ENCODE assay signal across 14 mouse cellular contexts in the genomic region with DNA sequence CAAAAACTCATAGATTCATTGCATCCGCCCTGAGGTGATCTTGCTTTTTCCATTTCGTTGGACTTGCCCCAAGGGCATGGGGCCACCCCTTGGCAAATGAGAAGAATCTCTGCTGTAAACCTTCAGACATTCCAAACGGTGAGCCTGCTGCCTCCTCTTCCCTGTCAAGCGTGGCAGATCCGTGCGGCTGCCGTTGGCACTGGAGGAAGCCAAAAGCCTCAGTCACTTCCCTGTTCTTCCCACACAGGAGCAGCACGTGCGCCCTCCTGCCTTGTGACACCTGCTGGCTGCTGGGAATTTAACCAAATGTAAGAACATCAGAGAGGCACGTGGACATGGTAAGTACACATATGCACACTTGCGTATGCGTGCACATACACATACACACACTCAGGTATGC. TPM values are rescaled to one million over a fixed set of nuclear protein-coding genes. Genes with fewer than 3 reads are reported as not detected.
DNase-seq lines count a peak whose midpoint lies in the region; ATAC-seq and TF ChIP-seq lines count a peak whose summit lies in the region.
"Had no signal": no experiment of that assay in that cellular context is flagged by ENCODE, and none has a peak within 500 bp of the region (broad histone marks: within the 10 kb centered on the region; RNA-seq: fewer than 3 reads in every experiment).

No protein-coding gene starts in this region.

- intact Hi-C loops in left cerebral cortex, postnatal 14 days (cut with DNase I): no loop called here

- no peaks in the 10 kb centered on the region for H3K27me3 ChIP-seq in lung, postnatal 0 days (replicated peaks; ENCODE audit: insufficient read depth, low read length)
- H3K27me3 ChIP-seq: limb, embryonic 15.5 days had no signal

- no peak overlapping the region for H3K4me2 ChIP-seq in lung, postnatal 0 days (replicated peaks; ENCODE audit: low read depth, low read length)
- H3K4me2 ChIP-seq: heart, embryonic 11.5 days; limb, embryonic 15.5 days; midbrain, embryonic 11.5 days had no signal

- no peak overlapping the region for H3K27ac ChIP-seq in lung, postnatal 0 days (ENCODE audit: low read length)
- H3K27ac ChIP-seq: gastrocnemius, adult 2 months; limb, embryonic 15.5 days had no signal

- 0 out of 2 replicates have a peak, but pooled peaks have one; percentile 3 for TF ChIP-seq CTCF in lung, postnatal 0 days (IDR thresholded peaks at IDR 0.05)

- no peak overlapping the region for H3K4me3 ChIP-seq in lung, postnatal 0 days (ENCODE audit: low read depth, low read length)
- H3K4me3 ChIP-seq: gastrocnemius, adult 2 months; limb, embryonic 15.5 days had no signal

- no peak for ATAC-seq in lung, postnatal 0 days

- TF ChIP-seq EP300 in lung, postnatal 0 days (IDR thresholded peaks at IDR 0.05): no peak

- H3K36me3 ChIP-seq in lung, postnatal 0 days (ENCODE audit: insufficient read depth, low read length): peaks cover 24% of the 10 kb centered on the region; the same call in 1 of the 2 replicates
- H3K36me3 ChIP-seq: G1E had no signal

- WGBS in lung, postnatal 0 days: 72% methylated on average over 12 of the region's 12 CpGs

- no peaks in the 10 kb centered on the region for H3K9me3 ChIP-seq in lung, postnatal 0 days (ENCODE audit: low read length)
- H3K9me3 ChIP-seq: G1E; limb, embryonic 15.5 days had no signal

- DNase-seq in heart, adult 11 months: peak; percentile 75
- DNase-seq in heart, adult 8-10 months (ENCODE audit: low spot score): no peak
- no peak for DNase-seq in lung, postnatal 0 days (ENCODE audit: low spot score)
- DNase-seq in lung, postnatal 36 days: no peak
- peak; percentile 44 to 69 for DNase-seq in left cerebral cortex, postnatal 14 days (ENCODE audit: low spot score in 2 of 2)
- DNase-seq in thymus, postnatal 25 days: no peak
- DNase-seq in urinary bladder, postnatal 25 days (ENCODE audit: low spot score): no peak
- DNase-seq: gastrocnemius, adult 2 months; heart, postnatal 4 days; lung, postnatal 10 days had no signal

- no peak overlapping the region for H3K9ac ChIP-seq in lung, postnatal 0 days (replicated peaks; ENCODE audit: low read depth)
- H3K9ac ChIP-seq: limb, embryonic 15.5 days had no signal

- H3K4me1 ChIP-seq in lung, postnatal 0 days (ENCODE audit: insufficient read depth, low read depth, low read length): no peaks in the 10 kb centered on the region; the same call in 1 of the 2 replicates

RNA-seq across cellular contexts. Expression of a gene that starts 34.3 kb away (rescaled TPM):
- total RNA-seq in heart, adult 8-10 months (2022): 1 to 10 TPM; 4.1 to 7.7 (median 6.6) TPM
- 10.0 and 15.2 TPM in 2 replicates for polyA plus RNA-seq in lung, postnatal 0 days (2015; fragmentation: Nextera tagmentation; extraction: Ambion mirVana)
- total RNA-seq in left cerebral cortex, postnatal 14 days (2021): 10 to 100 TPM; 32.6 to 34.5 TPM

RNA-seq across cellular contexts. Expression of a gene that starts 45.1 kb away (rescaled TPM):
- 1 to 10 TPM in 2 of 4 experiments, under 1 TPM in 2; 0.22 to 1.8 (median 1.2) TPM for total RNA-seq in heart, adult 8-10 months (2022)
- polyA plus RNA-seq in lung, postnatal 0 days (2015; fragmentation: Nextera tagmentation; extraction: Ambion mirVana): 3.5 and 6.0 TPM in 2 replicates
- total RNA-seq in left cerebral cortex, postnatal 14 days (2021): 1 to 10 TPM; 2.4 to 2.7 TPM
- polyA plus RNA-seq: G1E had no signal

Comparison
In these comparisons a context has a peak if more than half of its experiments do, and no peak if none do; other contexts are left out.
1. DNase-seq: peak in heart, adult 11 months (single experiment) and left cerebral cortex, postnatal 14 days (2 of 2); none in heart, adult 8-10 months (single experiment), lung, postnatal 0 days (single experiment), lung, postnatal 36 days (single experiment), thymus, postnatal 25 days (single experiment) and urinary bladder, postnatal 25 days (single experiment).